ENCODE assay signal across 8 mouse cellular contexts in genomic region chr8:121602860-121603259, GRCm38 (mm10). TPM values are rescaled to one million over a fixed set of nuclear protein-coding genes. Genes with fewer than 3 reads are reported as not detected.
DNase-seq lines count a peak whose midpoint lies in the region; ATAC-seq and TF ChIP-seq lines count a peak whose summit lies in the region.

No protein-coding gene starts in this region.

- peaks cover 59% of the 10 kb centered on the region for H3K36me3 ChIP-seq in hindbrain, postnatal 0 days (ENCODE audit: insufficient read depth, low read length)

- no peaks in the 10 kb centered on the region for H3K4me1 ChIP-seq in hindbrain, postnatal 0 days (ENCODE audit: insufficient read depth, low read length)

- DNase-seq in urinary bladder, postnatal 14 days (ENCODE audit: low spot score): peak; percentile 72
- DNase-seq in urinary bladder, postnatal 10 days (ENCODE audit: low spot score): no peak
- DNase-seq in cerebellum, adult 11-12 months: peak; percentile 71
- peak; percentile 52 for DNase-seq in forelimb bud, embryonic 11.5 days (ENCODE audit: low read depth, low spot score)
- peak; percentile 88 for DNase-seq in hindbrain, postnatal 0 days (ENCODE audit: low spot score)
- DNase-seq in left cerebral cortex, adult 18-20 months (ENCODE audit: low spot score in 2 of 2): peak; percentile 77 to 79
- DNase-seq in testis, postnatal 10 days (ENCODE audit: low spot score): peak; percentile 70

- TF ChIP-seq CTCF in hindbrain, postnatal 0 days (IDR thresholded peaks at IDR 0.05; ENCODE audit: low read depth): peak; percentile 89

- H3K27ac ChIP-seq in hindbrain, postnatal 0 days: no peak overlapping the region

- no peaks in the 10 kb centered on the region for H3K9me3 ChIP-seq in hindbrain, postnatal 0 days (ENCODE audit: low read length)

- no peak overlapping the region for H3K4me3 ChIP-seq in hindbrain, postnatal 0 days (ENCODE audit: low read length)

- H3K4me2 ChIP-seq in hindbrain, postnatal 0 days (ENCODE audit: low read depth, low read length): no peak overlapping the region

- WGBS in hindbrain, postnatal 0 days: 17% methylated on average over 3 of the region's 3 CpGs

- no peaks in the 10 kb centered on the region for H3K27me3 ChIP-seq in hindbrain, postnatal 0 days (ENCODE audit: insufficient read depth, low read length)

- peak; percentile 73 for ATAC-seq in hindbrain, postnatal 0 days
- peak; percentile 83 for ATAC-seq in megakaryocyte-erythroid progenitor cell, adult 5-6 weeks (replicated peaks; ENCODE audit: low FRiP score, low TSS enrichment, poor library complexity, severe bottlenecking)

- no peak overlapping the region for H3K9ac ChIP-seq in hindbrain, postnatal 0 days (replicated peaks; ENCODE audit: low read length)

RNA-seq across cellular contexts. Expression of gene Map1lc3b, which starts 12.7 kb away (rescaled TPM):
- 274 and 288 TPM in 2 replicates for total RNA-seq in hindbrain, postnatal 0 days (2014; rRNA removed)
- polyA plus RNA-seq in hindbrain, postnatal 0 days (2015; fragmentation: Nextera tagmentation; extraction: Ambion mirVana): 346 and 360 TPM in 2 replicates
- total RNA-seq in left cerebral cortex, adult 18-20 months (2021): 100 to 1,000 TPM; 187 to 190 TPM
- 59.8 and 72.6 TPM in 2 replicates for total RNA-seq in megakaryocyte-erythroid progenitor cell, adult 5-6 weeks (2014; fragmentation: Nextera tagmentation)
- total RNA-seq in megakaryocyte-erythroid progenitor cell, adult 5-6 weeks (2017): 49.2 and 80.3 TPM in 2 replicates

RNA-seq across cellular contexts. Expression of gene Fbxo31, which starts 24.3 kb away (rescaled TPM):
- total RNA-seq in hindbrain, postnatal 0 days (2014; rRNA removed): 70.4 and 77.4 TPM in 2 replicates
- polyA plus RNA-seq in hindbrain, postnatal 0 days (2015; fragmentation: Nextera tagmentation; extraction: Ambion mirVana): 33.2 and 34.9 TPM in 2 replicates
- 100 to 1,000 TPM; 104 to 105 TPM for total RNA-seq in left cerebral cortex, adult 18-20 months (2021)
- 16.1 and 28.2 TPM in 2 replicates for total RNA-seq in megakaryocyte-erythroid progenitor cell, adult 5-6 weeks (2014; fragmentation: Nextera tagmentation)
- 7.8 and 9.5 TPM in 2 replicates for total RNA-seq in megakaryocyte-erythroid progenitor cell, adult 5-6 weeks (2017)

RNA-seq across cellular contexts. Expression of gene Zcchc14, which starts 49.8 kb away (rescaled TPM):
- total RNA-seq in hindbrain, postnatal 0 days (2014; rRNA removed): 66.4 and 66.5 TPM in 2 replicates
- polyA plus RNA-seq in hindbrain, postnatal 0 days (2015; fragmentation: Nextera tagmentation; extraction: Ambion mirVana): 13.9 and 14.3 TPM in 2 replicates
- 10 to 100 TPM; 63.2 to 68.7 TPM for total RNA-seq in left cerebral cortex, adult 18-20 months (2021)
- not detected in 2 replicates for total RNA-seq in megakaryocyte-erythroid progenitor cell, adult 5-6 weeks (2014; fragmentation: Nextera tagmentation)
- total RNA-seq in megakaryocyte-erythroid progenitor cell, adult 5-6 weeks (2017): 0.08 TPM in 1 of 2 replicates, not detected in the other

RNA-seq across cellular contexts. Expression of gene 1700018B08Rik, which starts 58.7 kb away (rescaled TPM):
- total RNA-seq in hindbrain, postnatal 0 days (2014; rRNA removed): 1.1 TPM in 1 of 2 replicates, not detected in the other
- not detected in 2 replicates for polyA plus RNA-seq in hindbrain, postnatal 0 days (2015; fragmentation: Nextera tagmentation; extraction: Ambion mirVana)
- not detected for total RNA-seq in left cerebral cortex, adult 18-20 months (2021)
- total RNA-seq in megakaryocyte-erythroid progenitor cell, adult 5-6 weeks (2014; fragmentation: Nextera tagmentation): not detected in 2 replicates
- not detected in 2 replicates for total RNA-seq in megakaryocyte-erythroid progenitor cell, adult 5-6 weeks (2017)

Comparison
In these comparisons a context has a peak if more than half of its experiments do, and no peak if none do; other contexts are left out.
1. RNA of gene Zcchc14, which starts 49.8 kb away (total RNA-seq): 63.2 to 68.7 TPM in left cerebral cortex, adult 18-20 months and 66.4 to 66.5 TPM in hindbrain, postnatal 0 days; 0.08 TPM in megakaryocyte-erythroid progenitor cell, adult 5-6 weeks; every median in the first group is over 10 times any median in the second.